Mouse (Mus musculus): ENCODE measurements around the gene Slpi.

GRCm38 (mm10) chr2:164407708-164408107 lies 18.8 kb upstream of the Slpi start:
- no peak for TF ChIP-seq GATA1 (IDR thresholded peaks at IDR 0.05; ENCODE audit: borderline replicate concordance, low read length)
- no peak for TF ChIP-seq FLI1 (IDR thresholded peaks at IDR 0.05; ENCODE audit: low read length)

All from megakaryocyte, embryonic 14.5 days (primary cell).